Mouse (Mus musculus) neural tube, embryonic 15.5 days (tissue): Measurements from ENCODE around the gene Olfr984. TPM values are rescaled to one million over a fixed set of nuclear protein-coding genes. Genes with fewer than 3 reads are reported as not detected.

Experiments
- ATAC-seq: fragments of 200-750 bp; cut with Nextera tagmentation; 2 replicates; pipeline ENCODE4 v1.8.0; 2017; ENCODE audit warnings: mild to moderate bottlenecking, moderate TSS enrichment, moderate library complexity; ENCODE audit not compliant: low FRiP score
- H3K27ac ChIP-seq: fragments of 300-500 bp; sonication (generic); replicated peaks from 2 replicates; pipeline ENCODE4 v1.5.1; 2015; ENCODE audit warnings: mild to moderate bottlenecking, inconsistent platforms
- H3K27me3 ChIP-seq: fragments of 300-500 bp; sonication (generic); replicated peaks from 2 replicates; pipeline ENCODE4 v1.6.1; 2015; ENCODE audit warnings: inconsistent platforms
- H3K36me3 ChIP-seq: fragments of 300-500 bp; sonication (generic); 2 replicates; pipeline ENCODE4 v1.6.1; 2015; ENCODE audit warnings: inconsistent platforms
- H3K4me1 ChIP-seq: fragments of 300-500 bp; sonication (generic); 2 replicates; pipeline ENCODE4 v1.6.1; 2015; ENCODE audit warnings: inconsistent platforms
- H3K4me2 ChIP-seq: fragments of 300-500 bp; sonication (generic); 2 replicates; pipeline ENCODE4 v1.6.1; 2015; ENCODE audit warnings: inconsistent platforms, mild to moderate bottlenecking, moderate library complexity
- H3K4me3 ChIP-seq: fragments of 300-500 bp; sonication (generic); replicated peaks from 2 replicates; pipeline ENCODE4 v1.5.1; 2015; ENCODE audit warnings: mild to moderate bottlenecking, inconsistent platforms
- H3K9ac ChIP-seq: fragments of 300-500 bp; sonication (generic); replicated peaks from 2 replicates; pipeline ENCODE4 v1.6.1; 2015; ENCODE audit warnings: mild to moderate bottlenecking, inconsistent platforms
- H3K9me3 ChIP-seq: fragments of 300-500 bp; sonication (generic); replicated peaks from 2 replicates; pipeline ENCODE4 v1.6.1; 2016; ENCODE audit warnings: inconsistent platforms
- WGBS: fragments of 180-500 bp; shearing (Covaris S2); methylation state at CpG from one replicate; pipeline ENCODE4 v1.1.7; 2015; ENCODE audit warnings: mixed read lengths; 5-methylcytosine and 5-hydroxymethylcytosine counted together
- polyA plus RNA-seq: library from polyadenylated mRNA; unstranded; fragments of >200 nt; fragmentation: Nextera tagmentation; extraction: Ambion mirVana; gene quantifications from 2 replicates; pipeline ENCODE4 v1.2.1, GENCODE M21; 2015

Gene Olfr984
- polyA plus RNA-seq, 1 experiment from 2014 or later: not detected

DNA sequence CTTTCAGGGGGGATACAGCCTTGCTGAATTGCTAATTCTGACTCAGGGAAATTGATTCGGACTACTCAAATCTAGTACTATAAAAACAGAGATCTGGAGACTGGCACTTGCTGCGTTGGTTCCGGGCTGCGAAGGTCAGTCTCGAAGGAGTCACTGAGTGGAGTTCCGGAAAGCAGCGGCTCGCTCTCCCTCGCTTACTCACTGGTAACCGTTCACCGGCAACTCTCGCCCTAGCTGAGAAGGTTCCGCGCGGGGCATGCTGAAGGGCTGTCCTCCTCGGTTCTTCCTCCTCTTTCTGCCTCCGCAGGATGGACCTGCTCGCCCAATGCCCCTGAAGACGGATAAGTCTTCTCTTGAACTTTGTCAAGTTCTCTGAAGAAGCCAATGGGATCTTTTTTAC lies 63.9 kb downstream of the Olfr984 start:
- H3K27ac ChIP-seq: no peak overlapping the region
- no peaks in the 10 kb centered on the region for H3K4me1 ChIP-seq
- H3K4me3 ChIP-seq: no peak overlapping the region
- no peaks in the 10 kb centered on the region for H3K36me3 ChIP-seq
- H3K27me3 ChIP-seq: no peaks in the 10 kb centered on the region
- ATAC-seq: no peak
- WGBS: 94% methylated on average over 19 of the region's 19 CpGs
- H3K4me2 ChIP-seq: no peak overlapping the region
- no peak overlapping the region for H3K9ac ChIP-seq
- H3K9me3 ChIP-seq: no peaks in the 10 kb centered on the region

Other genes with a start within 250 kb of the Olfr984 start
- gene Olfr972, start 247.8 kb downstream of the Olfr984 start, polyA plus RNA-seq: not detected in 2 replicates
- not detected in 2 replicates for gene Olfr229, start 206.9 kb downstream of the Olfr984 start, polyA plus RNA-seq
- not detected in 2 replicates for gene Olfr974, start 176.7 kb downstream of the Olfr984 start, polyA plus RNA-seq
- not detected in 2 replicates for gene Olfr975, start 162.2 kb downstream of the Olfr984 start, polyA plus RNA-seq
- gene Olfr976, start 153.1 kb downstream of the Olfr984 start, polyA plus RNA-seq: not detected in 2 replicates
- not detected in 2 replicates for gene Olfr978, start 122.1 kb downstream of the Olfr984 start, polyA plus RNA-seq
- not detected in 2 replicates for gene Olfr979, start 110.7 kb downstream of the Olfr984 start, polyA plus RNA-seq
- not detected in 2 replicates for gene Olfr980, start 104.6 kb downstream of the Olfr984 start, polyA plus RNA-seq
- gene Olfr981, start 92.7 kb downstream of the Olfr984 start, polyA plus RNA-seq: not detected in 2 replicates
- gene Olfr982, start 40.4 kb downstream of the Olfr984 start, polyA plus RNA-seq: not detected in 2 replicates
- gene Olfr983, start 20.6 kb downstream of the Olfr984 start, polyA plus RNA-seq: not detected in 2 replicates
- not detected in 2 replicates for gene Olfr985, start 16.0 kb upstream of the Olfr984 start, polyA plus RNA-seq
- not detected in 2 replicates for gene Tmem225, start 33.9 kb upstream of the Olfr984 start, polyA plus RNA-seq
- gene Olfr986, start 66.7 kb upstream of the Olfr984 start, polyA plus RNA-seq: 0.05 and 0.08 TPM in 2 replicates
- 10.2 and 11.0 TPM in 2 replicates for gene Zfp202, start 78.1 kb upstream of the Olfr984 start, polyA plus RNA-seq
- gene Scn3b, start 155.0 kb upstream of the Olfr984 start, polyA plus RNA-seq: 121 and 137 TPM in 2 replicates